Mouse (Mus musculus) hindbrain, embryonic 10.5 days (tissue): ENCODE measurements at regions not wholly inside any gene's neighbourhood (a gene's known extent, or its start where the extent isn't known, plus 50 kb on each side); places are given as distances from the start of the nearest gene placed in this dataset.

Source experiments
- DNase-seq: peaks from one replicate; pipeline ENCODE4 v3.0.0-alpha.2; 2017; ENCODE audit warnings: low spot score
- H3K27ac ChIP-seq: fragments of 300-500 bp; sonication (generic); 2 replicates; pipeline ENCODE4 v1.5.1; 2016; ENCODE audit warnings: mild to moderate bottlenecking, moderate library complexity
- H3K27me3 ChIP-seq: fragments of 300-500 bp; sonication (generic); 2 replicates; pipeline ENCODE4 v1.6.1; 2016; ENCODE audit warnings: mild to moderate bottlenecking; ENCODE audit not compliant: poor library complexity, insufficient read depth, severe bottlenecking
- H3K36me3 ChIP-seq: fragments of 300-500 bp; sonication (generic); 2 replicates; pipeline ENCODE4 v1.6.1; 2016; ENCODE audit warnings: mild to moderate bottlenecking, moderate library complexity
- H3K4me1 ChIP-seq: fragments of 300-500 bp; sonication (generic); replicated peaks from 2 replicates; pipeline ENCODE4 v1.6.1; 2016; ENCODE audit warnings: mild to moderate bottlenecking
- H3K4me3 ChIP-seq: fragments of 300-500 bp; sonication (generic); 2 replicates; pipeline ENCODE4 v1.5.1; 2016; ENCODE audit warnings: mild to moderate bottlenecking, moderate library complexity
- H3K9me3 ChIP-seq: fragments of 300-500 bp; sonication (generic); 2 replicates; pipeline ENCODE4 v1.6.1; 2016; ENCODE audit warnings: mild to moderate bottlenecking, moderate library complexity
- WGBS: fragments of 180-500 bp; shearing (Covaris S2); methylation state at CpG from one replicate; pipeline ENCODE4 v1.1.7; 2016; 5-methylcytosine and 5-hydroxymethylcytosine counted together

- H3K9me3 ChIP-seq: no peaks in the 10 kb centered on the region
- no peak for DNase-seq
- H3K27me3 ChIP-seq: no peaks in the 10 kb centered on the region
- no peak overlapping the region for H3K27ac ChIP-seq
- H3K36me3 ChIP-seq: no peaks in the 10 kb centered on the region
- H3K4me1 ChIP-seq: no peaks in the 10 kb centered on the region
- no peak overlapping the region for H3K4me3 ChIP-seq
Observed at GRCm38 (mm10) chr5:85954526-85954925, 110.9 kb downstream of the Cenpc1 start.

- WGBS: 44% methylated on average over 8 of the region's 8 CpGs
- Histone ChIP-seq H3K27ac (no peak overlapping the region), H3K4me3 (no peak overlapping the region), H3K27me3 (no peaks in the 10 kb centered on the region), H3K4me1 (no peaks in the 10 kb centered on the region), H3K9me3 (no peaks in the 10 kb centered on the region), H3K36me3 (no peaks in the 10 kb centered on the region)
- peak; percentile 44 for DNase-seq
Observed at GRCm38 (mm10) chr5:85936667-85937314, 128.6 kb downstream of the Cenpc1 start.

- DNase-seq: no peak
- Histone ChIP-seq H3K9me3 (no peaks in the 10 kb centered on the region), H3K27ac (no peak overlapping the region), H3K36me3 (no peaks in the 10 kb centered on the region), H3K27me3 (no peaks in the 10 kb centered on the region), H3K4me3 (no peak overlapping the region), H3K4me1 (no peaks in the 10 kb centered on the region)
- 94% methylated on average over 2 of the region's 2 CpGs for WGBS
Observed at GRCm38 (mm10) chr5:85918288-85918687, 147.1 kb downstream of the Cenpc1 start.

- no peak overlapping the region for H3K4me3 ChIP-seq
- H3K36me3 ChIP-seq: no peaks in the 10 kb centered on the region
- no peak overlapping the region for H3K27ac ChIP-seq
- H3K9me3 ChIP-seq: no peaks in the 10 kb centered on the region
- H3K4me1 ChIP-seq: no peaks in the 10 kb centered on the region
- no peaks in the 10 kb centered on the region for H3K27me3 ChIP-seq
- no peak for DNase-seq
- 81% methylated on average over 4 of the region's 4 CpGs for WGBS
Observed at GRCm38 (mm10) chr5:85915000-85915399, 150.4 kb downstream of the Cenpc1 start.

- no peaks in the 10 kb centered on the region for H3K4me1 ChIP-seq
Observed at GRCm38 (mm10) chr5:85896452-85896851, 168.9 kb downstream of the Cenpc1 start.

GRCm38 (mm10) chr5:85895814-85896213 is 169.6 kb downstream of the Cenpc1 start:
- Histone ChIP-seq H3K27ac (no peak overlapping the region), H3K9me3 (no peaks in the 10 kb centered on the region), H3K4me1 (no peaks in the 10 kb centered on the region), H3K36me3 (no peaks in the 10 kb centered on the region), H3K4me3 (no peak overlapping the region), H3K27me3 (no peaks in the 10 kb centered on the region)
- no peak for DNase-seq
- 84% methylated on average over 2 of the region's 2 CpGs for WGBS

More at GRCm38 (mm10) chr5:85896452-85896851, 168.9 kb downstream of the Cenpc1 start:
- no peak overlapping the region for H3K27ac ChIP-seq
- no peak for DNase-seq
- WGBS: 85% methylated on average over 6 of the region's 6 CpGs
- H3K36me3 ChIP-seq: no peaks in the 10 kb centered on the region
- no peaks in the 10 kb centered on the region for H3K27me3 ChIP-seq
- H3K4me3 ChIP-seq: no peak overlapping the region
- no peaks in the 10 kb centered on the region for H3K9me3 ChIP-seq

GRCm38 (mm10) chr5:85870311-85870710 is 195.1 kb downstream of the Cenpc1 start:
- Histone ChIP-seq H3K4me1 (no peaks in the 10 kb centered on the region), H3K36me3 (no peaks in the 10 kb centered on the region), H3K9me3 (no peaks in the 10 kb centered on the region), H3K27ac (no peak overlapping the region), H3K27me3 (no peaks in the 10 kb centered on the region), H3K4me3 (no peak overlapping the region)
- 90% methylated on average over 8 of the region's 8 CpGs for WGBS
- no peak for DNase-seq

- Histone ChIP-seq H3K4me1 (no peaks in the 10 kb centered on the region), H3K27ac (no peak overlapping the region), H3K9me3 (no peaks in the 10 kb centered on the region), H3K4me3 (no peak overlapping the region), H3K36me3 (no peaks in the 10 kb centered on the region), H3K27me3 (no peaks in the 10 kb centered on the region)
- WGBS: 91% methylated on average over 2 of the region's 2 CpGs
- no peak for DNase-seq
Observed at GRCm38 (mm10) chr5:85832556-85832955, 232.8 kb downstream of the Cenpc1 start.

- H3K9me3 ChIP-seq: no peaks in the 10 kb centered on the region
- H3K4me3 ChIP-seq: no peak overlapping the region
- H3K4me1 ChIP-seq: no peaks in the 10 kb centered on the region
- H3K27ac ChIP-seq: no peak overlapping the region
- no peaks in the 10 kb centered on the region for H3K36me3 ChIP-seq
- WGBS: 79% methylated on average over 14 of the region's 14 CpGs
- no peaks in the 10 kb centered on the region for H3K27me3 ChIP-seq
- DNase-seq: no peak
Observed at GRCm38 (mm10) chr5:85795531-85796197, 269.7 kb downstream of the Cenpc1 start.

- H3K27me3 ChIP-seq: no peaks in the 10 kb centered on the region
- H3K9me3 ChIP-seq: no peaks in the 10 kb centered on the region
- H3K27ac ChIP-seq: no peak overlapping the region
- DNase-seq: no peak
- H3K4me1 ChIP-seq: no peaks in the 10 kb centered on the region
- H3K4me3 ChIP-seq: no peak overlapping the region
- no peaks in the 10 kb centered on the region for H3K36me3 ChIP-seq
- WGBS: 74% methylated on average over 4 of the region's 4 CpGs
Observed at GRCm38 (mm10) chr5:85793148-85793547, 272.2 kb downstream of the Cenpc1 start.

GRCm38 (mm10) chr5:85780730-85781454 is 284.5 kb downstream of the Cenpc1 start:
- Histone ChIP-seq H3K27ac (peak overlapping the region; percentile 50; the same call in 1 of the 2 replicates), H3K36me3 (no peaks in the 10 kb centered on the region), H3K4me3 (no peak overlapping the region), H3K9me3 (no peaks in the 10 kb centered on the region), H3K4me1 (peaks cover 3% of the 10 kb centered on the region; the same call in 1 of the 2 replicates), H3K27me3 (no peaks in the 10 kb centered on the region)
- peak; percentile 22 for DNase-seq
- 40% methylated on average over 8 of the region's 8 CpGs for WGBS

- no peak overlapping the region for H3K27ac ChIP-seq
Observed at GRCm38 (mm10) chr5:85780017-85780416, 285.4 kb downstream of the Cenpc1 start.

GRCm38 (mm10) chr5:85779205-85779604 is 286.2 kb downstream of the Cenpc1 start:
- no peaks in the 10 kb centered on the region for H3K9me3 ChIP-seq
- H3K27ac ChIP-seq: no peak overlapping the region
- no peak overlapping the region for H3K4me3 ChIP-seq
- no peaks in the 10 kb centered on the region for H3K36me3 ChIP-seq
- H3K27me3 ChIP-seq: no peaks in the 10 kb centered on the region
- no peak for DNase-seq
- 73% methylated on average over 4 of the region's 4 CpGs for WGBS
- peaks cover 3% of the 10 kb centered on the region; the same call in 1 of the 2 replicates for H3K4me1 ChIP-seq

More at GRCm38 (mm10) chr5:85780017-85780416, 285.4 kb downstream of the Cenpc1 start:
- H3K9me3 ChIP-seq: no peaks in the 10 kb centered on the region
- 75% methylated on average over 5 of the region's 5 CpGs for WGBS
- H3K36me3 ChIP-seq: no peaks in the 10 kb centered on the region
- DNase-seq: no peak
- no peaks in the 10 kb centered on the region for H3K27me3 ChIP-seq
- no peak overlapping the region for H3K4me3 ChIP-seq
- H3K4me1 ChIP-seq: peaks cover 3% of the 10 kb centered on the region; the same call in 1 of the 2 replicates
